Mouse (Mus musculus) stomach, postnatal 0 days (tissue): ENCODE measurements around the gene Dmbx1.

Experiments used
- CTCF ChIP-seq: IDR thresholded peaks from 2 replicates; pipeline ENCODE4 v1.5.1; 2016; ENCODE audit warnings: antibody characterized with exemption, low read depth, mild to moderate bottlenecking, moderate library complexity
- EP300 ChIP-seq: optimal IDR thresholded peaks from 2 replicates; pipeline ENCODE3; 2016; ENCODE audit warnings: antibody characterized with exemption

DNA sequence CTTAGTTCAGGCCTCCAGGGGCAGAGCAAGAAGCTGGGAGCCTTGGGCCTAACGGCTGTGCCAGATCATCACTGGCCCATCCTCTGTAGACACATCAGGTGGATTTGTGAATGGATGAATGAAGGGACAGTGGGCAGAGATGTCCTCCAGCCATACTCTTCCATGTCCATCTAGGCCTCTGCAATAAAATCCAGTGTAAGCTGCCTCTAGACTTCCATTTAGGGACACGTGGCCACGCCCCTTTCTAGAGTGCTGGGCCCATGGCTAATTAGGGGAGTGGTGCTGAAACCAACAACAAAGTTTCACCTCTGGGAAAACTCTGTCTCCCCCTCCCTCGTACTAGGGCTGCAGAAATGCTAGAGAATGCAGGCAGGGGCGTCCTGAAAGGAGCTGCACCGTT is 49.7 kb downstream of the Dmbx1 start:
- TF ChIP-seq CTCF (no peak), EP300 (no peak)
